Mouse (Mus musculus): ENCODE results near the gene Wnt3.

Wnt3 gene

GRCm38 (mm10) chr11:103773387-103774227 lies at the start of gene Wnt3:
Gene Wnt3, plus strand, starts transcription at chr11:103774150.
- in situ Hi-C loops (cut with MboI, MseI), result no loop called here

DNA sequence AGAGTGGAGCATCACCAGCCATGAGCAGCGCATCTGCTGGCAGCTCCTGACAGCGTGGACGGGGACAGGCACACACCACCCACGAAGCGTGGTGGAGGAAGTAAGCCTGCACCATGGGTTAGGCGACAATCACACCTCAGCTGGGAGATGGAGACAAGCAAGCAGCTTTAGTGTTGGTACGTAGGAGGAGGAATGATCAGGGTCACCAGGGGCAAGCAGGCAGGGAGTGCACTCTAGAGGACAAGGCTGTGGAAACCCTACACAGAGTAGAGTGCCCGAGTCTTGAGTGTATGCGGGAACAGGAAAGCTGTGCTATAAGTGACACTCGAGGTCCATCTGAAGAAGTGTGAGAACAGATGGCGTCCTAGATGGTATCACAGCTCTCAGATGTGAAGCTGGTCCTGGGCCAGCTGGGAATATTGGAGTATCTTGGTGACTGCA lies 49.6 kb upstream of the Wnt3 start:
- in situ Hi-C loops (cut with MboI, MseI), result no loop called here

DNA sequence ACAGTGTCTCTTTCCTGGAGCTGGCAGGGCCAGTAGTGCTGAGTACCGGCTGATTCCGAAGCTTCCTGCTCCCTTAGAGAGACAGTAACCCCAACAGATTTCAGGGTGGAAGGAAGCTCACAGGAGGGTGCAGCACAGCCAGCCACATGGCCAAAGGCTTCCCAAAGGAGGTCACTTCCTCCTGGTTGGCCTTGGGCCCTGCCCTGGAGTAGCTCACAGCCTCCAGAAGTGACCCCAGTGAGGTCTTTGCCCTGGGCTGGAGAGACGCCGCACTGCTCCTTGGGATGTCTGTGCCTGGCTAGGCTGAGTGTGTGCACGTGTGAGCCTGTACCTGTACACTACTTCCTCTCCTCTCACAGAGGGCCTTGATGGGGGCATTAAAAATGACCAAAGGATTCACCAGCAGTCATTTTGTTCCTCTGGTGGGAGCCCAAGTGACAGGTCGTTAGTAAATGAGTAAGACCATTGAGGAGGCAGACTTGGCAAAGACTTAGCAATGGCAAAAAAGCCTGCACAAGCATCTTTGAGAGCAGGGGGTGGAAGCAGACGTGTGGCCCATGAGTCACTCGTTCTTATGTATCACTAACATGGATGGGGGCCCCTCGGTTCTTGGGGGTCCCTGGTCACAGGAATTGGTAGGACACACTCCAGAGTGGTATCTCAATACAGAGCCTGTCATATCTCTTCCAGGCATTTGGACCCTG lies 44.5 kb upstream of the Wnt3 start:
- in situ Hi-C loops (cut with MboI, MseI), result no loop called here

GRCm38 (mm10) chr11:103731594-103731993 lies 42.4 kb upstream of the Wnt3 start:
- in situ Hi-C loops (cut with MboI, MseI), result no loop called here

GRCm38 (mm10) chr11:103732306-103732705 lies 41.6 kb upstream of the Wnt3 start:
- in situ Hi-C loops (cut with MboI, MseI), result no loop called here

DNA sequence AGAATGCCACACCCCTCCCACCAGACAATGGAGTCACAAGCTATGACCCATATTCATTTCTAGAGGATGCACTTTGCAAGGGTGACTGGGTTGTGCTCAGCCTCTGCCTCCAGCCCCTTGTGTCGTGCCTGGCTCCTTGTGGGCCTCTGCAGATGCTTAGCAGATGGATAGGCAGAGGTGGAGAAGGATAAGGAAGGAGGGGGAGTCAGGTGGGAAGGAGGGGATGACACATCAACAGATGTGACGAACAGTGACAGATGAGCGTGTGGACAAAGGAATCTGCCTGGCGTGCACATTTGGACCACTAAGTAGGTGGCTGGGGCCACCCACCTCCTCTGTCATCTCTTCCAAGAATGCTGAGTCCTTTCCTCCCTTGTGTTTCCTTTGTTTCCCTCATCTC lies 40.9 kb upstream of the Wnt3 start:
- in situ Hi-C loops (cut with MboI, MseI), result no loop called here

GRCm38 (mm10) chr11:103733961-103734360 lies 40.0 kb upstream of the Wnt3 start:
- in situ Hi-C loops (cut with MboI, MseI), result no loop called here

- in situ Hi-C loops (cut with MboI, MseI), result no loop called here
These were observed 39.4 kb upstream of the Wnt3 start for GRCm38 (mm10) chr11:103734411-103735045.

DNA sequence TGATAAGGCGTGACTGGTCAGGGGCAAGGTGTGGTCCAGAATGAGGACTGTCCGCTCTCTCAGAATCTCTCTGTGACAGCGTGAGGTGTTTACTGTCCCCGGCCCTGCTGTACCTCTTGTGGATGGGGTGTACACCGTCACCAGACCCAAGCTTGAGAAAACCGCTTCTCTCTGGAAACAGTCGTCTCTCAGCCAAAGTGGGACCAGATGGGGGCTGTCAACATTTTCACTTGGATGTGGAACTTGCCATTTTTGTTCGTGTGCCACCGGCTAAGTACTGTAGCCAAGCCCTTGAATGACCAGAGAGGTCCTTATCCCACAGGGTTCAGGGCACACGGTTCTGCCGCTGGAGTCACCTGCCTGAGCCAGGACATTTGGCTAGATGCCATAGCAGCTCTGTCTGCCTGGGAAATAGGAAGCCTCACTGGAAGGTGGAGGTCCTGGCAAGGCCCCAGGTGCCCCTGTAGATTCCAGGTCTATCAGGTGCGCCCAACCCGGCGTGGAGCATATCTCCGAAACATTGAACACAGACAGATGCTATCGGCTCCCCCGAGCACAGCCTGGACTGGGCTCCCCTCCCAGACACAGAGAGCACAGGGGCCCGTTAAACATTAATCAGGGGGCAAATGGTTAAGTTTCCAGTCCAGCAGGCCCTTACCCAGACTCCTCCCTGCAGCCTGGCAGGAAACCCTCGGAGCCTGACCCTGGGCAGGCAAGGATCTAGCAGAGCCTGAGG lies 38.7 kb upstream of the Wnt3 start:
- in situ Hi-C loops (cut with MboI, MseI), result no loop called here

DNA sequence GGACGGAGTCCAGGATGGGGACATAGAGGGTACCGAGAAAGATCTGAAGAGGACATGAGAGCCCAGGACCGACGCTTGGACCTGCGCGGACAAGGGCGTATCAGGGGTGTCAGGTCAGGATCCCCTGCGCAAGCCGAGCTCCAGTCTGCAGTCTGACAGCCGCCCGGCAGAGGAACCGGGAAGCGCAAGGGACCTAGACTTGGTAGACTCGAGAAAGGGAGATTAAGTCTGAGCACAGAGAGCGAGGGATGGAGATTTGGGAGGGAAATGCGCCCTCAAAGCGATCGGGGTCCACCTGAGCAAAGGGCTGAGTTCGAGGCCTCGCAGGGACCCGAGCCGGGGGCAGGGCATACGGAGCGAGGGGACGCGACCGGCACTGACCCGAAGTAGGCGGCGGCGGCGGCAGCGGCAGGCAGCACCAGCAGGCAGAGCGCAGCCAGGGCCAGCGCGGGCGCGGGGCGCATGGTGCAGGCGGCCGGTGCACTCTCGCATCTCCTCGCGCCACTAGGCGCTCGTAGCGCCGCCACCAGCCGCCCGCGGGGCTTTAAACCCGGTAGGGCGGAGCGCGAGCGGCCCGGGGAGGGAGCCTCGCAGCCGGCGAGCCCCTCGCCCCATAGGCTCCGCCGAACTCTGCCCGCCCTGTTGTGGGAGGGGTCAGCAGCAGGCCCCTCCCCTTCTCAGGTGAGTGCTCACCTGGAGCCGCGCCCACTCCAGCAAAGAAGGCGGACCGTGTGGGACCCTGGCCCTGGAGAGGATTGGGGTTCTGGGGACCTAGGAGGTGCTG lies 24.5 kb upstream of the Wnt3 start, which contains the start of gene Wnt9b:
Gene Wnt9b, minus strand, starts transcription at position 516 of the 784 bp plus-strand sequence.
- in situ Hi-C loops (cut with MboI, MseI), result no loop called here

- in situ Hi-C loops (cut with MboI, MseI), result no loop called here
These were observed 23.3 kb upstream of the Wnt3 start for GRCm38 (mm10) chr11:103750612-103751011.

DNA sequence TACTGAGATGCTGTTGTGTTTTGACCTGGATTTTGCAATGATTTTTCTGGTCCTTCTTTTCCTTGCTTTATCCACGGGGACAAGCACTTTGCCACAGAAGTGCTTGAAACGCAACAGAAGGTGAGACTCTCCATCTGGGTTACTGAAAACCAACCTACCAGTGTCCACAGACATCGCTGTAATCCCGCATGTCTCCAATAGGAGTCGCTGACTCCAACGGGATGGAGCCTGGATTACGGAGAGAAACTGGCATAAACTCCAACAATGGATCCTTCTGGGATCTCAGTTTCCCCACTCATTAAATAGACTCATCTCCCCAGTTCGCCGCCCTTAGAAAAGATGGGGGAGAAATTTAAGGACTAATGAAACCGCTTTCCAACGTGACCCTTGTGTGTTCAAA lies 15.9 kb upstream of the Wnt3 start:
- in situ Hi-C loops (cut with MboI, MseI), result no loop called here

DNA sequence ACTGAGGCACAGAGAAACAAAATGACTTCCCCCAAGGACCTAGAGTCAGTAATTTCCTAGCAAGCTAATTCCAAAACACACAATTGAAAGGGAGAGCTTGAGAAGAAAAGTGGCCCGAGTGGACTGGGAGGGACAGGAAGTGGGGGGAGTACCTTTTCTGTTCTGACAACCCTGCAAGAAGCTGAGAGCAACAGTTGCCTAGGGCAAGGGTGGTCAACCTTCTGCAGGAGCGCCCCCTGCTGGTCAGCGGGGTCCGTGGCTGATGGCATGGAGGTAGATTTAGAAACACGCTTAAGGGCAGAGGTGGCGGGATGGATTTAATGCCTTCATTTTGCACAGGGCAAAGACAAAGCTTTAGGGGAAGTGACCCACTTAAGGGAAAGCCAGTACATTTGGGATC lies 15.2 kb upstream of the Wnt3 start:
- in situ Hi-C loops (cut with MboI, MseI), result no loop called here

- in situ Hi-C loops (cut with MboI, MseI), result loop anchor here (5.0 kb wide), 1 partner anchor 152 kb away; no protein-coding TSS in a partner anchor
These were observed 13.8 kb upstream of the Wnt3 start for GRCm38 (mm10) chr11:103760101-103760500.

GRCm38 (mm10) chr11:103760891-103761290 lies 13.1 kb upstream of the Wnt3 start:
- in situ Hi-C loops (cut with MboI, MseI), result loop anchor here (5.0 kb wide), 1 partner anchor 151 kb away; no protein-coding TSS in a partner anchor

DNA sequence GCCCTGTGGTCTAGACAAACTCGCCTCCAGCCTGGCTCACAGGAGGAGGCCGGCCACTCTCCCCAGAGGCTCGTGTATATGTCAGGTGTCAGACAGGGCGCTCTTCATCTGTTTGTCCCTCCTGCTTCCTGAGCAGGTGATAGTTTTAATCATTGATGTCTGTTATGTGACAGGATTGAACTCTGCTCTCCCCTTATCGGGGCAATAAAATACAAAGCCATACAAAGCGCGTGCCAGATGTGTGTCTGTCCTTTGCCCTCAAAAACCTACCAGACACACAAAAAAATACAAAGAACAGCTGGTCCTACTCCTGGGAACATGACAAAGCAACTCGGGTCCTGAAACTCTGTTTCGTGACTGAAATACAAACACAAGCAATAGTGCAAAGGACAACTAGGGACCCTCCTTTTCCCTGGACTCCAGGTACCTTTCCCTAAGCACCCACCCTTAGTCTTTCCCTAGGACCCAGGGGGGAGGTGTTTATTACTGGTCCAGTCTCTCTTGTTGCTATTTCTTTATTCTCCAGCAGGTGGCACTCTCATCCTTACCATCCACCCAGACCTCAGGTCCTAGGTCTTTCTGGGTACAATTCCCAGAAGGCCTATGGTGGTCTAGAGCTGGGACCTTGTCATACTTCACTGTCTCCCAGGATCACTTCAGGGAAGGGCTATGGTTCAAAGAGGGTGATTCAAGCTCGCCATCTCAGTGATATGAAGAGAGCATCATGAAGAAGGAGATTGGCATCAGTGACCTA lies 10.4 kb upstream of the Wnt3 start:
- in situ Hi-C loops (cut with MboI, MseI), result loop anchor here (5.0 kb wide), 1 partner anchor 149 kb away; no protein-coding TSS in a partner anchor

- in situ Hi-C loops (cut with MboI, MseI), result loop anchor here (5.0 kb wide), 1 partner anchor 148 kb away; no protein-coding TSS in a partner anchor
These were observed 9.3 kb upstream of the Wnt3 start for GRCm38 (mm10) chr11:103764601-103765000.

GRCm38 (mm10) chr11:103765556-103766011 lies 8.4 kb upstream of the Wnt3 start:
- in situ Hi-C loops (cut with MboI, MseI), result no loop called here

DNA sequence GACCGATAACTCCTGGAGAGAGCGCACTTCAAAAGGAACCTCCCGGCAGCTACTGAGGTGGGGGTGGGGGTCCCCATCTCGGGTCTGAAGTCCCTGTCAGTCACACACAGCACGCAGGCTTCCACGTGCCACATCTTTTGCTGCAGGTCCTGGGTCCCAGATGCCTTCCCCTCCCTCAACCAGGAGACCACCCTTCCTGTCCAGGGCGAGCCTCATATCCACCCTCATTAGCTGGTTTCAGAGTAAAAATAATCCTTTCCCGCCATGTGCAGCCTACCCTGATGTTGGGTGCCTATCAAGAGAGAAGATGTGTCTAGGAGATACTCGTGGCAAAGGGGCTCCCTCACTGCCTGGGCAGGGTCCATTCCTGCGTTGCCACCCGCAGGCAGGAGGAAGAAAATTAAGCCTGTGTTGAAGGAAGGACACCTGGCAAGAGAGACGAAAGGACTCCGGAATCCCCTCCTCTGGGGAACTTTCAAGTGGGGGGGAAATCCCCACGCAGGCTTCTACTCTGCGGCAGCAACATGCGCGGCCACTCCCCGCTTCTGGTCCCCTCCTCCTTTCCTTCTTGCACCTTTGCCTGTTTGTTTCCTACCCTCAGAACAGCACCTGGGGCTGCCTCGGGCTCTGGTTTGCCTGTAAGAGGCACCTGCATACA lies 2.7 kb upstream of the Wnt3 start:
- in situ Hi-C loops (cut with MboI, MseI), result no loop called here
